Mouse (Mus musculus): ENCODE measurements around the gene Olfr317. TPM values are rescaled to one million over a fixed set of nuclear protein-coding genes. Genes with fewer than 3 reads are reported as not detected.

Olfr317 gene
- polyA plus RNA-seq, 1 experiment, result not detected

Other genes starting within 250 kb of the Olfr317 start
- gene Olfr332, start 246.7 kb downstream of the Olfr317 start, polyA plus RNA-seq (2012; ENCODE audit: insufficient read depth, insufficient read length, missing spikeins), result not detected in 2 replicates
- gene Olfr331, start 236.6 kb downstream of the Olfr317 start, polyA plus RNA-seq (2012; ENCODE audit: insufficient read depth, insufficient read length, missing spikeins), result not detected in 2 replicates
- not detected in 2 replicates for gene Olfr330, start 204.4 kb downstream of the Olfr317 start, polyA plus RNA-seq (2012; ENCODE audit: insufficient read depth, insufficient read length, missing spikeins)
- not detected in 2 replicates for gene Olfr329-ps, start 192.8 kb downstream of the Olfr317 start, polyA plus RNA-seq (2012; ENCODE audit: insufficient read depth, insufficient read length, missing spikeins)
- gene Olfr328, start 183.6 kb downstream of the Olfr317 start, polyA plus RNA-seq (2012; ENCODE audit: insufficient read depth, insufficient read length, missing spikeins), result not detected in 2 replicates
- gene Olfr224, start 168.7 kb downstream of the Olfr317 start, polyA plus RNA-seq (2012; ENCODE audit: insufficient read depth, insufficient read length, missing spikeins), result not detected in 2 replicates
- not detected in 2 replicates for gene Olfr325, start 161.5 kb downstream of the Olfr317 start, polyA plus RNA-seq (2012; ENCODE audit: insufficient read depth, insufficient read length, missing spikeins)
- gene Olfr324, start 144.1 kb downstream of the Olfr317 start, polyA plus RNA-seq (2012; ENCODE audit: insufficient read depth, insufficient read length, missing spikeins), result not detected in 2 replicates
- gene 2210407C18Rik, start 123.1 kb downstream of the Olfr317 start, polyA plus RNA-seq (2012; ENCODE audit: insufficient read depth, insufficient read length, missing spikeins), result not detected in 2 replicates
- gene Olfr323, start 108.7 kb downstream of the Olfr317 start, polyA plus RNA-seq (2012; ENCODE audit: insufficient read depth, insufficient read length, missing spikeins), result not detected in 2 replicates
- not detected in 2 replicates for gene Trim58, start 98.7 kb downstream of the Olfr317 start, polyA plus RNA-seq (2012; ENCODE audit: insufficient read depth, insufficient read length, missing spikeins)
- gene Olfr322, start 80.4 kb downstream of the Olfr317 start, polyA plus RNA-seq (2012; ENCODE audit: insufficient read depth, insufficient read length, missing spikeins), result not detected in 2 replicates
- not detected in 2 replicates for gene Olfr320, start 58.1 kb downstream of the Olfr317 start, polyA plus RNA-seq (2012; ENCODE audit: insufficient read depth, insufficient read length, missing spikeins)
- gene Olfr319, start 40.0 kb downstream of the Olfr317 start, polyA plus RNA-seq (2012; ENCODE audit: insufficient read depth, insufficient read length, missing spikeins), result not detected in 2 replicates
- not detected in 2 replicates for gene Olfr318, start 15.2 kb downstream of the Olfr317 start, polyA plus RNA-seq (2012; ENCODE audit: insufficient read depth, insufficient read length, missing spikeins)
- gene Olfr316, start 13.5 kb upstream of the Olfr317 start, polyA plus RNA-seq (2012; ENCODE audit: insufficient read depth, insufficient read length, missing spikeins), result not detected in 2 replicates
- not detected in 2 replicates for gene Olfr315, start 34.0 kb upstream of the Olfr317 start, polyA plus RNA-seq (2012; ENCODE audit: insufficient read depth, insufficient read length, missing spikeins)
- gene Olfr314, start 43.7 kb upstream of the Olfr317 start, polyA plus RNA-seq (2012; ENCODE audit: insufficient read depth, insufficient read length, missing spikeins), result not detected in 2 replicates
- gene Fam183b, start 62.7 kb upstream of the Olfr317 start, polyA plus RNA-seq (2012; ENCODE audit: insufficient read depth, insufficient read length, missing spikeins), result not detected in 2 replicates
- not detected in 2 replicates for gene Olfr313, start 75.8 kb upstream of the Olfr317 start, polyA plus RNA-seq (2012; ENCODE audit: insufficient read depth, insufficient read length, missing spikeins)
- gene Olfr312, start 90.0 kb upstream of the Olfr317 start, polyA plus RNA-seq (2012; ENCODE audit: insufficient read depth, insufficient read length, missing spikeins), result not detected in 2 replicates
- gene Olfr311, start 100.0 kb upstream of the Olfr317 start, polyA plus RNA-seq (2012; ENCODE audit: insufficient read depth, insufficient read length, missing spikeins), result not detected in 2 replicates
- gene Gm12258, start 107.9 kb upstream of the Olfr317 start, polyA plus RNA-seq (2012; ENCODE audit: insufficient read depth, insufficient read length, missing spikeins), result 0.44 and 0.96 TPM in 2 replicates
- 2.5 and 4.8 TPM in 2 replicates for gene 2810021J22Rik, start 128.0 kb upstream of the Olfr317 start, polyA plus RNA-seq (2012; ENCODE audit: insufficient read depth, insufficient read length, missing spikeins)
- 1.8 and 2.0 TPM in 2 replicates for gene Zfp39, start 165.0 kb upstream of the Olfr317 start, polyA plus RNA-seq (2012; ENCODE audit: insufficient read depth, insufficient read length, missing spikeins)
- gene Btnl10, start 178.7 kb upstream of the Olfr317 start, polyA plus RNA-seq (2012; ENCODE audit: insufficient read depth, insufficient read length, missing spikeins), result not detected in 2 replicates
- 76.4 and 79.9 TPM in 2 replicates for gene Rnf187, start 199.7 kb upstream of the Olfr317 start, polyA plus RNA-seq (2012; ENCODE audit: insufficient read depth, insufficient read length, missing spikeins)
- gene Hist3h2ba, start 209.7 kb upstream of the Olfr317 start, polyA plus RNA-seq (2012; ENCODE audit: insufficient read depth, insufficient read length, missing spikeins), result not detected in 2 replicates
- 8.2 and 12.4 TPM in 2 replicates for gene Hist3h2a, start 215.5 kb upstream of the Olfr317 start, polyA plus RNA-seq (2012; ENCODE audit: insufficient read depth, insufficient read length, missing spikeins)
- not detected in 2 replicates for gene Trim17, start 215.5 kb upstream of the Olfr317 start, polyA plus RNA-seq (2012; ENCODE audit: insufficient read depth, insufficient read length, missing spikeins)
- gene Trim11, start 238.9 kb upstream of the Olfr317 start, polyA plus RNA-seq (2012; ENCODE audit: insufficient read depth, insufficient read length, missing spikeins), result 3.8 and 4.8 TPM in 2 replicates

Measured in brown adipose tissue, adult 24 weeks (tissue).